In the genomic region with DNA sequence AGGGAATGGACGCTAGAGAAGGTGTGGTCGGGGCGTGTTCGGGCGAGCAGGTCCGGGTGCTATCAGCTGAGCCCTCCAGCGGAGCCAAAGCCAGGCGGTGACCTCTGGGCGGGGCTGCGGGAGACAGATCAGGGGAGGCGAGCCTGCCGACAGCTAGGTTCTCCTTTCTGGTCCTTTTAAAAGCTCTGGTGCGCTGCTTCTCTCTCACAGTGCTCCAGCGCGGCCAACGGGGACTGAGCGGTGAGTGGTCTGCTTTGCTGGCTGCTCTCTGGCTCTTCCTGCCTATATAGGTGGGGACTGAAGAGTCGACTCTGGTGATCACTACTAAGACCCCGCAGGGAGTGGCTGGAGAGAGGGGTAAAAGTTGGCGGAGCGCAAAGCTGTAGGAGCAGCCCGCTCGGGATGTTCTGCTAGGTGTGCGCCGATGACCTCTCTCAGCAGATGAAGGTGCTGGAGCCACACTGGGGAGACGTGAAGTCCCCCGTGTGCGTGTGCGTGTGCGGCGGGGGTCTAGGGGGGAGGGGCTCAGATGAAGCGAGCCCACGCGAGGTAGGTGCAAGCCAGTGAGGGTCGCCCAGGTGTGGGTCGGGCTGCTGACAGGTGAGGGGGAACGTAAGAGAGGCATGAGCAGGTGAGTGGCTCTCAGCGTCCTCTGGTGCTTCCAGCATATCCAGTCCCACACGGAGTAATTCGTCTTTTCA, we compare ENCODE assay signal across 8 mouse cellular contexts. TPM values are rescaled to one million over a fixed set of nuclear protein-coding genes. Genes with fewer than 3 reads are reported as not detected.
A peak's percentile ranks its signal among the peaks of the same experiment; 100 is the strongest.
DNase-seq lines count a peak whose midpoint lies in the region; ATAC-seq and TF ChIP-seq lines count a peak whose summit lies in the region.

No protein-coding gene starts in this region.

- peak; percentile 80 for DNase-seq in adrenal gland, adult 2 months
- peak; percentile 75 for DNase-seq in forebrain, embryonic 11.5 days (ENCODE audit: low spot score)
- peak; percentile 58 for DNase-seq in hindbrain, embryonic 11.5 days (ENCODE audit: low spot score)
- peak; percentile 61 for DNase-seq in liver
- DNase-seq in frontal cortex, postnatal 36 days (ENCODE audit: low spot score in 2 of 2): no peak
- no peak for DNase-seq in layer of hippocampus, adult 9-11 months

- H3K36me3 ChIP-seq in ES-Bruce4 (ENCODE audit: control insufficient read depth, insufficient read depth, low read length, poor library complexity, severe bottlenecking): peaks cover 8% of the 10 kb centered on the region
- H3K36me3 ChIP-seq in forebrain, embryonic 11.5 days (ENCODE audit: control insufficient read depth, insufficient read depth, low read length): no peaks in the 10 kb centered on the region
- H3K36me3 ChIP-seq in hindbrain, embryonic 11.5 days (ENCODE audit: control insufficient read depth, insufficient read depth, low read length): no peaks in the 10 kb centered on the region
- H3K36me3 ChIP-seq in midbrain, embryonic 15.5 days (replicated peaks): no peaks in the 10 kb centered on the region

- peak; percentile 96 for TF ChIP-seq EP300 in ES-Bruce4 (IDR thresholded peaks at IDR 0.05; ENCODE audit: insufficient read depth, low read depth, low read length)

- ATAC-seq in forebrain, embryonic 11.5 days (replicated peaks; ENCODE audit: low FRiP score): peak; percentile 44
- peak; percentile 43 for ATAC-seq in hindbrain, embryonic 11.5 days (ENCODE audit: low FRiP score)
- ATAC-seq in midbrain, embryonic 15.5 days (replicated peaks): peak; percentile 68

- H3K4me2 ChIP-seq in forebrain, embryonic 11.5 days (ENCODE audit: low read depth, low read length, severe bottlenecking): peak overlapping the region; percentile 83
- H3K4me2 ChIP-seq in hindbrain, embryonic 11.5 days (replicated peaks; ENCODE audit: low read depth, low read length): peak overlapping the region; percentile 97
- H3K4me2 ChIP-seq in midbrain, embryonic 15.5 days: peak overlapping the region; percentile 98

- H3K27ac ChIP-seq in ES-Bruce4 (ENCODE audit: insufficient read depth, low read length): peak overlapping the region; percentile 100
- no peak overlapping the region for H3K27ac ChIP-seq in forebrain, embryonic 11.5 days (ENCODE audit: low read depth, low read length)
- H3K27ac ChIP-seq in hindbrain, embryonic 11.5 days (ENCODE audit: low read depth, low read length): no peak overlapping the region
- H3K27ac ChIP-seq in midbrain, embryonic 15.5 days: no peak overlapping the region

- H3K4me3 ChIP-seq in ES-Bruce4 (ENCODE audit: low read depth, low read length): peak overlapping the region; percentile 93
- H3K4me3 ChIP-seq in forebrain, embryonic 11.5 days (ENCODE audit: low read depth, low read length): peak overlapping the region; percentile 38
- peak overlapping the region; percentile 45 for H3K4me3 ChIP-seq in hindbrain, embryonic 11.5 days (ENCODE audit: low read depth, low read length)
- peak overlapping the region; percentile 41 for H3K4me3 ChIP-seq in midbrain, embryonic 15.5 days

- H3K27me3 ChIP-seq in ES-Bruce4 (ENCODE audit: control insufficient read depth, insufficient read depth, low read length, poor library complexity, severe bottlenecking): no peaks in the 10 kb centered on the region
- H3K27me3 ChIP-seq in forebrain, embryonic 11.5 days (ENCODE audit: control insufficient read depth, insufficient read depth, low read length): peaks cover 19% of the 10 kb centered on the region
- H3K27me3 ChIP-seq in hindbrain, embryonic 11.5 days (ENCODE audit: control insufficient read depth, insufficient read depth, low read length): peaks cover 22% of the 10 kb centered on the region
- H3K27me3 ChIP-seq in midbrain, embryonic 15.5 days (replicated peaks): peaks cover 29% of the 10 kb centered on the region

- under 1% methylated on average over 40 of the region's 40 CpGs for WGBS in forebrain, embryonic 11.5 days
- WGBS in hindbrain, embryonic 11.5 days: under 1% methylated on average over 39 of the region's 40 CpGs
- WGBS in midbrain, embryonic 15.5 days: under 1% methylated on average over 40 of the region's 40 CpGs

- no peak for TF ChIP-seq CTCF in ES-Bruce4 (IDR thresholded peaks at IDR 0.05; ENCODE audit: low read depth, low read length)

- peak overlapping the region; percentile 79 for H3K9ac ChIP-seq in ES-Bruce4 (ENCODE audit: low read depth, poor library complexity, severe bottlenecking)
- H3K9ac ChIP-seq in forebrain, embryonic 11.5 days (ENCODE audit: low read length): peak overlapping the region; percentile 31
- H3K9ac ChIP-seq in hindbrain, embryonic 11.5 days (ENCODE audit: low read depth, low read length): peak overlapping the region; percentile 44; the same call in 1 of the 2 replicates
- peak overlapping the region; percentile 28 for H3K9ac ChIP-seq in midbrain, embryonic 15.5 days

- TF ChIP-seq POLR2A in ES-Bruce4 (IDR thresholded peaks at IDR 0.05; ENCODE audit: insufficient read depth, low read length): no peak

- peaks cover 2% of the 10 kb centered on the region for H3K4me1 ChIP-seq in ES-Bruce4 (ENCODE audit: control insufficient read depth, insufficient read depth, low read length)
- H3K4me1 ChIP-seq in forebrain, embryonic 11.5 days (replicated peaks; ENCODE audit: control insufficient read depth, insufficient read depth, low read length): peaks cover 5% of the 10 kb centered on the region; the same call in 1 of the 2 replicates
- H3K4me1 ChIP-seq in hindbrain, embryonic 11.5 days (replicated peaks; ENCODE audit: control insufficient read depth, insufficient read depth, low read length): 0 out of 2 replicates have a peak, but pooled peaks cover 8% of the 10 kb centered on the region
- peaks cover 31% of the 10 kb centered on the region for H3K4me1 ChIP-seq in midbrain, embryonic 15.5 days

- no peaks in the 10 kb centered on the region for H3K9me3 ChIP-seq in ES-Bruce4 (replicated peaks; ENCODE audit: control insufficient read depth, insufficient read depth, low read length, poor library complexity, severe bottlenecking)
- no peaks in the 10 kb centered on the region for H3K9me3 ChIP-seq in forebrain, embryonic 11.5 days (ENCODE audit: control insufficient read depth, low read length)
- H3K9me3 ChIP-seq in hindbrain, embryonic 11.5 days (ENCODE audit: control insufficient read depth, low read length): no peaks in the 10 kb centered on the region
- no peaks in the 10 kb centered on the region for H3K9me3 ChIP-seq in midbrain, embryonic 15.5 days

RNA-seq across cellular contexts. Expression of gene Upp1, which starts 0.7 kb away (rescaled TPM):
- polyA plus RNA-seq in ES-Bruce4 (2011; ENCODE audit: insufficient read depth, insufficient read length, low read depth, missing spikeins): 166 and 190 TPM in 2 replicates
- total RNA-seq in adrenal gland, adult 2 months (2021): 1 to 10 TPM; 7.5 to 8.6 TPM
- polyA plus RNA-seq in adrenal gland, adult 2 months (2012; rRNA removed): 7.0 and 7.3 TPM in 2 replicates
- 2.3 and 5.0 TPM in 2 replicates for polyA plus RNA-seq in forebrain, embryonic 11.5 days (2014; fragmentation: Nextera tagmentation; extraction: Ambion mirVana)
- 7.7 and 8.8 TPM in 2 replicates for polyA plus RNA-seq in hindbrain, embryonic 11.5 days (2014; fragmentation: Nextera tagmentation; extraction: Ambion mirVana)
- 1.3 and 2.0 TPM in 2 replicates for polyA plus RNA-seq in midbrain, embryonic 15.5 days (2015; fragmentation: Nextera tagmentation; extraction: Ambion mirVana)

Comparison
In these comparisons a context has a peak if more than half of its experiments do, and no peak if none do; other contexts are left out.
1. H3K4me3 ChIP-seq: peak in every context shown above with its lines; median percentile 93 in ES-Bruce4; 45 in hindbrain, embryonic 11.5 days; 41 in midbrain, embryonic 15.5 days; 38 in forebrain, embryonic 11.5 days.
2. H3K9ac ChIP-seq: peak in every context shown above with its lines; median percentile 79 in ES-Bruce4; 44 in hindbrain, embryonic 11.5 days; 31 in forebrain, embryonic 11.5 days; 28 in midbrain, embryonic 15.5 days.
3. DNase-seq: peak in adrenal gland, adult 2 months (single experiment), forebrain, embryonic 11.5 days (single experiment), hindbrain, embryonic 11.5 days (single experiment) and liver (single experiment); none in frontal cortex, postnatal 36 days (0 of 2) and layer of hippocampus, adult 9-11 months (single experiment).
4. RNA of gene Upp1, which starts 0.7 kb away (polyA plus RNA-seq): 166 to 190 TPM in ES-Bruce4; 7.7 to 8.8 TPM in hindbrain, embryonic 11.5 days, 7.0 to 7.3 TPM in adrenal gland, adult 2 months, 2.3 to 5.0 TPM in forebrain, embryonic 11.5 days and 1.3 to 2.0 TPM in midbrain, embryonic 15.5 days; every median in the first group is over 10 times any median in the second.
5. Peak in every context shown above with its lines, with median percentiles within 50 percentile points of each other: ATAC-seq and H3K4me2 ChIP-seq.